Mouse (Mus musculus) left cerebral cortex, postnatal 36 days (tissue): ENCODE measurements at regions not wholly inside any gene's neighbourhood (a gene's known extent, or its start where the extent isn't known, plus 50 kb on each side); places are given as distances from the start of the nearest gene placed in this dataset.

ENCODE experiments used
- DNase-seq, 2 experiments: peaks; one replicate each; pipeline ENCODE4 v3.0.0; 2021 to 2022; ENCODE audit warnings: low spot score in 2 of 2, mixed read lengths in 1 of 2
- intact Hi-C: fragments of 180-260 bp; cut with DNase I; formaldehyde crosslinking; loops from one replicate; pipeline ENCODE4 v1.15.1; 2025

GRCm38 (mm10) chr1:91731703-91732102, 69.6 kb upstream of the Twist2 start:
- intact Hi-C loops = no loop called here

GRCm38 (mm10) chr1:91732461-91732861, 68.8 kb upstream of the Twist2 start:
- no peak for DNase-seq
- intact Hi-C loops = no loop called here

More at GRCm38 (mm10) chr1:91731703-91732102, 69.6 kb upstream of the Twist2 start:
- DNase-seq = no peak

GRCm38 (mm10) chr1:91734731-91735130, 66.5 kb upstream of the Twist2 start:
- intact Hi-C loops = no loop called here
- DNase-seq = no peak

- no peak for DNase-seq
- intact Hi-C loops = no loop called here
Measured at GRCm38 (mm10) chr1:91735436-91735835, 65.8 kb upstream of the Twist2 start.

GRCm38 (mm10) chr1:91740661-91741060, 60.6 kb upstream of the Twist2 start:
- intact Hi-C loops = no loop called here
- DNase-seq = no peak

GRCm38 (mm10) chr1:91742031-91742430, 59.2 kb upstream of the Twist2 start:
- intact Hi-C loops = no loop called here
- DNase-seq = peak in 1 of 2 experiments; percentile 24

- intact Hi-C loops = no loop called here
Measured at GRCm38 (mm10) chr1:91742914-91743313, 58.3 kb upstream of the Twist2 start.

GRCm38 (mm10) chr1:91744076-91744475, 57.2 kb upstream of the Twist2 start:
- no peak for DNase-seq

More at GRCm38 (mm10) chr1:91742914-91743313, 58.3 kb upstream of the Twist2 start:
- DNase-seq = no peak

GRCm38 (mm10) chr1:91744701-91745100, 56.6 kb upstream of the Twist2 start:
- no peak for DNase-seq
- intact Hi-C loops = no loop called here

More at GRCm38 (mm10) chr1:91744076-91744475, 57.2 kb upstream of the Twist2 start:
- intact Hi-C loops = no loop called here

- DNase-seq = no peak
- intact Hi-C loops = no loop called here
Measured at GRCm38 (mm10) chr1:91747583-91747982, 53.7 kb upstream of the Twist2 start.
